Mouse (Mus musculus) small intestine, adult 2 months (tissue): ENCODE data around the gene Dbil5.

Experiments used
- CTCF ChIP-seq: fragments of 200-500 bp; IDR thresholded peaks from 2 replicates; pipeline ENCODE4 v1.5.1; 2012; ENCODE audit warnings: low read depth, mild to moderate bottlenecking, control low read depth, inconsistent platforms, low read length, moderate library complexity, mixed read lengths; ENCODE audit not compliant: insufficient replicate concordance, insufficient read length; ENCODE audit errors: extremely low read depth
- POLR2A ChIP-seq: fragments of 200-500 bp; IDR thresholded peaks from 2 replicates; pipeline ENCODE4 v1.6.1; 2012; ENCODE audit warnings: low read depth, mild to moderate bottlenecking, control low read depth, inconsistent platforms, low read length, moderate library complexity

GRCm38 (mm10) chr11:76252036-76252435, 34.6 kb downstream of the Dbil5 start:
- TF ChIP-seq CTCF (no peak), POLR2A (no peak)
